Mouse (Mus musculus) myocyte (in vitro differentiated cells): Measurements from ENCODE around the gene Ccser1.

Experiments used
- CEBPB ChIP-seq: IDR thresholded peaks from 2 replicates; pipeline ENCODE4 v1.6.1; 2011; ENCODE audit warnings: mild to moderate bottlenecking, moderate library complexity; ENCODE audit not compliant: poor library complexity, insufficient read depth, severe bottlenecking
- E2F4 ChIP-seq: IDR thresholded peaks from one replicate; pipeline ENCODE4 v1.6.1; 2011; ENCODE audit warnings: mild to moderate bottlenecking, control low read depth, moderate library complexity; ENCODE audit not compliant: insufficient read depth
- MAX ChIP-seq: IDR thresholded peaks from one replicate; pipeline ENCODE4 v1.6.1; 2011; ENCODE audit warnings: low read depth, mild to moderate bottlenecking, control low read depth
- MYOD1 ChIP-seq, 3 experiments: IDR thresholded peaks; one replicate each; pipeline ENCODE4 v1.6.1; 2011; ENCODE audit warnings: control low read depth in 2 of 3, low read depth in 2 of 3, mild to moderate bottlenecking in 2 of 3, moderate library complexity in 1 of 3; ENCODE audit not compliant: insufficient read length in 2 of 3, control insufficient read depth in 1 of 3
- POLR2A ChIP-seq: IDR thresholded peaks from one replicate; pipeline ENCODE4 v1.6.1; 2011; ENCODE audit warnings: low read depth, mild to moderate bottlenecking, control low read depth, moderate library complexity; ENCODE audit not compliant: insufficient read length
- POLR2AphosphoS2 ChIP-seq: IDR thresholded peaks from one replicate; pipeline ENCODE4 v1.6.1; 2011; ENCODE audit warnings: low read depth, control low read depth; ENCODE audit not compliant: insufficient read length
- TCF12 ChIP-seq: IDR thresholded peaks from one replicate; pipeline ENCODE4 v1.6.1; 2011; ENCODE audit warnings: mild to moderate bottlenecking, control low read depth; ENCODE audit not compliant: poor library complexity, insufficient read depth, severe bottlenecking
- USF1 ChIP-seq: IDR thresholded peaks from one replicate; pipeline ENCODE4 v1.6.1; 2011; ENCODE audit warnings: low read depth, mild to moderate bottlenecking, control low read depth, moderate library complexity

- TF ChIP-seq E2F4 (no peak), POLR2A (no peak), USF1 (no peak), TCF12 (no peak), CEBPB (no peak), MYOD1 (IDR thresholded peaks at IDR 0.05; ENCODE audit: control insufficient read depth in 1 of 3, insufficient read length in 2 of 3, low read depth in 2 of 3) (no peak), POLR2AphosphoS2 (no peak), MAX (no peak)
Measured at GRCm38 (mm10) chr6:62221856-62222255, 1041.7 kb downstream of the Ccser1 start.
